In genomic region chr4:129884041-129884930, GRCm38 (mm10) we compare ENCODE assay signal across 8 mouse cellular contexts. TPM values are rescaled to one million over a fixed set of nuclear protein-coding genes. Genes with fewer than 3 reads are reported as not detected.
DNase-seq lines count a peak whose midpoint lies in the region; ATAC-seq and TF ChIP-seq lines count a peak whose summit lies in the region.

No protein-coding gene starts in this region.

- no peak overlapping the region for H3K9ac ChIP-seq in heart, embryonic 12.5 days
- H3K9ac ChIP-seq in hindbrain, embryonic 12.5 days, result no peak overlapping the region
- no peak overlapping the region for H3K9ac ChIP-seq in kidney, embryonic 15.5 days

- H3K4me1 ChIP-seq in heart, embryonic 12.5 days (replicated peaks), result peaks cover 25% of the 10 kb centered on the region
- H3K4me1 ChIP-seq in hindbrain, embryonic 12.5 days, result peaks cover 14% of the 10 kb centered on the region
- peaks cover 26% of the 10 kb centered on the region for H3K4me1 ChIP-seq in small intestine, adult 2 months (ENCODE audit: control insufficient read depth, insufficient read depth, insufficient read length, low read length)
- H3K4me1 ChIP-seq in kidney, embryonic 15.5 days, result peaks cover 18% of the 10 kb centered on the region

- H3K4me3 ChIP-seq in heart, embryonic 12.5 days, result no peak overlapping the region
- H3K4me3 ChIP-seq in hindbrain, embryonic 12.5 days, result no peak overlapping the region
- H3K4me3 ChIP-seq in macrophage (ENCODE audit: inconsistent target), result peak overlapping the region; percentile 3; the same call in 1 of the 2 replicates
- H3K4me3 ChIP-seq in small intestine, adult 2 months (ENCODE audit: low read depth, low read length), result no peak overlapping the region
- no peak overlapping the region for H3K4me3 ChIP-seq in kidney, embryonic 15.5 days (replicated peaks)

- peak; percentile 14 for DNase-seq in heart, postnatal 25 days (ENCODE audit: low spot score)
- DNase-seq in R1 (ENCODE audit: low read depth, low spot score), result peak; percentile 91
- DNase-seq in ovary, adult 18-20 months (ENCODE audit: low spot score), result no peak

- no peak for ATAC-seq in heart, embryonic 12.5 days (ENCODE audit: insufficient number of reproducible peaks, low FRiP score)
- 0 out of 2 replicates have a peak, but pooled peaks have one; percentile 46 for ATAC-seq in hindbrain, embryonic 12.5 days (ENCODE audit: low FRiP score)
- ATAC-seq in kidney, embryonic 15.5 days (replicated peaks; ENCODE audit: low FRiP score), result no peak

- no peak for TF ChIP-seq CTCF in small intestine, adult 2 months (IDR thresholded peaks at IDR 0.05; ENCODE audit: extremely low read depth, insufficient read length, insufficient replicate concordance, low read depth, low read length)

- no peaks in the 10 kb centered on the region for H3K9me3 ChIP-seq in heart, embryonic 12.5 days (replicated peaks)
- no peaks in the 10 kb centered on the region for H3K9me3 ChIP-seq in hindbrain, embryonic 12.5 days (replicated peaks)
- H3K9me3 ChIP-seq in kidney, embryonic 15.5 days (replicated peaks), result no peaks in the 10 kb centered on the region

- intact Hi-C loops in heart, postnatal 25 days (cut with DNase I), result loop anchor here (5.0 kb wide), 1 partner anchor 43 kb away; the partner anchor contains the start of gene Spocd1

- no peak for TF ChIP-seq POLR2A in small intestine, adult 2 months (IDR thresholded peaks at IDR 0.05; ENCODE audit: low read depth, low read length)

- no peaks in the 10 kb centered on the region for H3K27me3 ChIP-seq in heart, embryonic 12.5 days (replicated peaks)
- H3K27me3 ChIP-seq in hindbrain, embryonic 12.5 days, result no peaks in the 10 kb centered on the region
- H3K27me3 ChIP-seq in small intestine, adult 2 months (ENCODE audit: control insufficient read depth, insufficient read depth, low read length), result no peaks in the 10 kb centered on the region
- H3K27me3 ChIP-seq in kidney, embryonic 15.5 days, result no peaks in the 10 kb centered on the region

- no peaks in the 10 kb centered on the region for H3K36me3 ChIP-seq in heart, embryonic 12.5 days
- H3K36me3 ChIP-seq in hindbrain, embryonic 12.5 days, result no peaks in the 10 kb centered on the region
- no peaks in the 10 kb centered on the region for H3K36me3 ChIP-seq in macrophage (ENCODE audit: inconsistent target)
- H3K36me3 ChIP-seq in small intestine, adult 2 months (ENCODE audit: control insufficient read depth, insufficient read depth, low read length), result no peaks in the 10 kb centered on the region
- H3K36me3 ChIP-seq in kidney, embryonic 15.5 days, result no peaks in the 10 kb centered on the region

- WGBS in heart, embryonic 12.5 days, result 71% methylated on average over 12 of the region's 12 CpGs
- WGBS in hindbrain, embryonic 12.5 days, result 61% methylated on average over 12 of the region's 12 CpGs
- WGBS in macrophage (ENCODE audit: missing documents), result 31% methylated on average over 12 of the region's 12 CpGs
- WGBS in small intestine, adult 2 months, result 84% methylated on average over 12 of the region's 12 CpGs
- WGBS in kidney, embryonic 15.5 days, result 75% methylated on average over 12 of the region's 12 CpGs

- H3K79me2 ChIP-seq in macrophage (ENCODE audit: inconsistent target), result no peaks in the 10 kb centered on the region

- H3K4me2 ChIP-seq in heart, embryonic 12.5 days, result no peak overlapping the region
- H3K4me2 ChIP-seq in hindbrain, embryonic 12.5 days (replicated peaks), result no peak overlapping the region; the same call in 1 of the 2 replicates
- H3K4me2 ChIP-seq in kidney, embryonic 15.5 days, result no peak overlapping the region

- H3K27ac ChIP-seq in heart, embryonic 12.5 days (ENCODE audit: poor library complexity, severe bottlenecking), result no peak overlapping the region
- H3K27ac ChIP-seq in hindbrain, embryonic 12.5 days, result peak overlapping the region; percentile 23; the same call in 1 of the 2 replicates
- H3K27ac ChIP-seq in macrophage, result peak overlapping the region; percentile 88
- H3K27ac ChIP-seq in small intestine, adult 2 months (ENCODE audit: insufficient read depth, low read depth, low read length), result peak overlapping the region; percentile 88; the same call in 1 of the 2 replicates
- H3K27ac ChIP-seq in kidney, embryonic 15.5 days, result no peak overlapping the region

RNA-seq across cellular contexts. Expression of gene Spocd1, which starts 44.8 kb away (rescaled TPM):
- under 1 TPM in 1 of 2 experiments, not detected in 1; 0.08 TPM for total RNA-seq in heart, postnatal 25 days (2021)
- 0.33 and 0.36 TPM in 2 replicates for polyA plus RNA-seq in heart, embryonic 12.5 days (2016; fragmentation: Nextera tagmentation; extraction: Ambion mirVana)
- polyA plus RNA-seq in hindbrain, embryonic 12.5 days (2016; fragmentation: Nextera tagmentation; extraction: Ambion mirVana), result 0.06 TPM in 1 of 2 replicates, not detected in the other
- total RNA-seq in macrophage (2018; cell fraction: chromatin; rRNA removed), result not detected
- not detected for total RNA-seq in macrophage (2018; cell fraction: cytosol; rRNA removed)
- not detected for total RNA-seq in macrophage (2018; cell fraction: nucleus; rRNA removed)
- polyA plus RNA-seq in macrophage (2018), result not detected in 3 replicates
- polyA plus RNA-seq in small intestine, adult 2 months (2012; rRNA removed), result not detected in 2 replicates
- polyA plus RNA-seq in kidney, embryonic 15.5 days (2015; fragmentation: Nextera tagmentation; extraction: Ambion mirVana), result not detected in 2 replicates

Comparison
In these comparisons a context has a peak if more than half of its experiments do, and no peak if none do; other contexts are left out.
1. H3K27ac ChIP-seq: peak in hindbrain, embryonic 12.5 days (single experiment), macrophage (single experiment) and small intestine, adult 2 months (single experiment); none in heart, embryonic 12.5 days (single experiment) and kidney, embryonic 15.5 days (single experiment).